Comparison of ENCODE assay signal across 21 mouse cellular contexts in genomic region chr2:179749399-179749798, GRCm38 (mm10).
"Had no signal": no experiment of that assay in that cellular context is flagged by ENCODE, and none has a peak within 500 bp of the region (broad histone marks: within the 10 kb centered on the region; RNA-seq: fewer than 3 reads in every experiment).

No protein-coding gene starts in this region.

- H3K4me2 ChIP-seq: limb, embryonic 13.5 days; liver, embryonic 12.5 days; liver, embryonic 15.5 days; lung, embryonic 15.5 days; midbrain, embryonic 13.5 days; neural tube, embryonic 13.5 days had no signal

- H3K27me3 ChIP-seq: liver, embryonic 12.5 days; liver, embryonic 15.5 days; midbrain, embryonic 13.5 days; neural tube, embryonic 13.5 days had no signal

- DNase-seq: kidney, postnatal 25 days; layer of hippocampus, adult 9-11 months; liver; lung, adult 18-20 months; lung, postnatal 10 days; lung, postnatal 36 days; thymus, adult 18-20 months; thymus, postnatal 4 days had no signal

- H3K27ac ChIP-seq: kidney, postnatal 0 days; layer of hippocampus, adult 2 months; limb, embryonic 10.5 days; limb, embryonic 13.5 days; liver, embryonic 12.5 days; liver, embryonic 15.5 days; lung, embryonic 15.5 days; midbrain, embryonic 10.5 days; midbrain, embryonic 13.5 days; neural tube, embryonic 13.5 days had no signal

- H3K9ac ChIP-seq: limb, embryonic 13.5 days; liver, embryonic 12.5 days; liver, embryonic 15.5 days; lung, embryonic 15.5 days; midbrain, embryonic 13.5 days; neural tube, embryonic 13.5 days had no signal

- H3K9me3 ChIP-seq: limb, embryonic 10.5 days; limb, embryonic 13.5 days; liver, embryonic 12.5 days; liver, embryonic 15.5 days; lung, embryonic 15.5 days; megakaryocyte, embryonic 14.5 days; midbrain, embryonic 10.5 days; midbrain, embryonic 13.5 days; neural tube, embryonic 13.5 days had no signal

- H3K36me3 ChIP-seq: limb, embryonic 10.5 days; limb, embryonic 13.5 days; liver, embryonic 12.5 days; liver, embryonic 15.5 days; lung, embryonic 15.5 days; midbrain, embryonic 10.5 days; midbrain, embryonic 13.5 days; neural tube, embryonic 13.5 days had no signal

- ATAC-seq: liver, embryonic 12.5 days; midbrain, embryonic 13.5 days; midbrain, embryonic 16.5 days had no signal

- H3K4me1 ChIP-seq: limb, embryonic 10.5 days; limb, embryonic 13.5 days; liver, embryonic 12.5 days; liver, embryonic 15.5 days; lung, embryonic 15.5 days had no signal

- H3K4me3 ChIP-seq: layer of hippocampus, adult 2 months; limb, embryonic 10.5 days; limb, embryonic 13.5 days; liver, embryonic 12.5 days; liver, embryonic 15.5 days; lung, embryonic 15.5 days; megakaryocyte, embryonic 14.5 days; midbrain, embryonic 10.5 days; midbrain, embryonic 13.5 days; myocyte; neural tube, embryonic 13.5 days had no signal
